Mouse (Mus musculus) WW6 (cell line): ENCODE measurements at regions not wholly inside any gene's neighbourhood (a gene's known extent, or its start where the extent isn't known, plus 50 kb on each side); places are given as distances from the start of the nearest gene placed in this dataset.
A peak's percentile ranks its signal among the peaks of the same experiment; 100 is the strongest.
"Not testable (repeated sequence)": the region's sequence is repeated elsewhere in the genome, so short reads cannot be mapped to it uniquely, and the experiment has no call there.

ENCODE experiments used
- DNase-seq: peaks from one replicate; pipeline ENCODE4 v3.0.0-alpha.2; 2013; ENCODE audit warnings: low read depth, low spot score

DNA sequence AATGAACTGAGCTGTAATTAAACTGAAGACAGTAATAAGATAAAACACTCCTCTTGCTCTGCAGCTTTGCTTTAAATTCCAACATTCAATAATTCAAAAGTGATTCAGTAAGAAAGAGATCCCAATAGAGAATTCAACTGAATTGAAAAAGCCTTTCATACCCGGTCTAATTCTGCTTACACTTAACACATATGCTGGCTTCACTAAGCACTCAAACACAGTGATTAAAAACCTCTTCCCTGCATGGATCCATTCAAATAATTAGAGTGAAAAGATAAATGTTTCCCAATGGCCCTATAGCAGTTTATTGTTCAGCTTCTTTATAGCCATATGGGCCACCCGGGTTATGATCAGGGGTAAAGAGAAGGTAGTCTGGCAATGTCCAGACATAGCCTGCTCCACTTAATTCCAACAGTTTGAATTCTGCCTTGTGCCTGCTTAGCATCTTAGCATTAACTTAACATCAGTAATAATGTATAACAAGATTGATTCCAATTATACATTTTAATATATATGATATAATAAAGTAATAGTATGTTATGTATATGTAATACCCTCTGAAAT is 659.9 kb upstream of the Kcnd2 start:
- DNase-seq = no peak

DNA sequence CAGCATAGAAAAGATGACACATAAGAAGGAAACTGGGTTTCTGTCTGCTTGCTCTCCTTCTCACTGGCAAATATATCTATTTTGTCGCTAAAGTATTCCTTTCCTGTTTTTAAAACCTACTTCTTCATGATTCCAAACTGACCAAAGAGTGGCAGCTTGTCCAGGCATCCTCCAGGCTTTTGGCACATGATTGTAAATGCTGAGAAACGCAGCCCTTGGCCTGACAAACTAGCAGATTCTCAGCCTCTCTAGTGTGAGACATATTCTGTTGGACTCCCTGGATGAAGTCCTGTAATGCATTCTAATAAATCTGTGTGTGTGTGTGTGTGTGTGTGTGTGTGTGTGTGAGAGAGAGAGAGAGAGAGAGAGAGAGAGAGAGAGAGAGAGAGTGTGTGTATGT is 642.7 kb upstream of the Kcnd2 start:
- DNase-seq = no peak

- DNase-seq = no peak
Observed at GRCm38 (mm10) chr6:20574734-20575133, 640.6 kb upstream of the Kcnd2 start.

DNA sequence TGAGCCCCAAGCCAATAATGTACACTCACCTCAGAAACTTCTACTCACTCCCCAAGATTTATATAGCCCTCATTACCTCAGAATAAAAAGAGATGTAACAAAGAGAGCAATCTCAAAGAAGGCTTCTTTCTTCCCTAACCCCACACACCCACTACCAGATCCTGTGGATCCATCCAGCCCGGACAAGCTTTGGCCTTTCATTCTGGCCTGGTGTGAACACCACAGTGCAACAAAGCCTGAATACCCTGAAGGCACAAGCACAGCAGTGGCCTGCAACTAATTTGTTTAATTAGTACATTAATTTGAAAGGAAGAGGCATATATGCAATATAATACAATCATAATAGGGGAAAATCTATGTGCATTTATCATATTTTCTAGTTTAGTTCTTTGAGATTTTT is 616.5 kb upstream of the Kcnd2 start:
- no peak for DNase-seq

DNA sequence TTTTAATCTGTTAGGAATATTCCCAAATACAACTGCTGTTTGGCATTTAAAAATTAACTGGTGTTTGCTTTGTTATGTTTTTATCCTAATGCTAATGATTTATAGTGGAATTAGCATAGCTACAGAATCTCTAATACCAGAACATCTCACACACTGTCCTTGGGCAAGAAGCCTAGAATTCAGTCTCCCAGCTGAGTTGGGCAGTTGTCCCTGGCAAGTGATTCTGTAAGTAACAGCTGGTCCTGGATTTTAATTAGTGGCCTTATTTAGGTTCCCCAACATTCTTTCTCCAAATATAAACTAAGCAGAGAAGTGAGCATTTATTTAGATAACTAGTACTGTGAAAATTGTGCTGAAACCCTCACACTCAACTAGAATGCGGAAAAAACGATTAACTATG is 611.1 kb upstream of the Kcnd2 start:
- DNase-seq = no peak

- DNase-seq = no peak
Observed at GRCm38 (mm10) chr6:20620476-20620875, 594.8 kb upstream of the Kcnd2 start.

DNA sequence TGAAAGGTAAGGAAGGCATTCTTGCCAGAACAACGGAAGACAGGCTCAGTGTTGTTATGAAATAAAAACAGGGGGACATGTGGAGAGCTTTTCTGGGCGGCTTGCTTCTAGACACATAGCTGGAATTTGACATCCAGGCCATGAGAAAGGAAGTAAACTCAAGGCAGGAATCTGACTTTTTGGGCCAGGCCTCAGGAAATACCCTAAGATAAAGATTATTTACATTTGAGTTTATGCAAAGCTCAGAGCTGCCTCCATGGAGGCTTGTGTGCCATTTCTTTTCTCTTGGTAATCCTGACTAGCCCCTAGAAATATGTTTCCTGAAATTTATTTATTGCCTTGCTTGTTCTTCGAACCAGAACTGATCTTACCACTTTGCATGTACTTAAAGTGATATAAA is 588.9 kb upstream of the Kcnd2 start:
- no peak for DNase-seq

DNA sequence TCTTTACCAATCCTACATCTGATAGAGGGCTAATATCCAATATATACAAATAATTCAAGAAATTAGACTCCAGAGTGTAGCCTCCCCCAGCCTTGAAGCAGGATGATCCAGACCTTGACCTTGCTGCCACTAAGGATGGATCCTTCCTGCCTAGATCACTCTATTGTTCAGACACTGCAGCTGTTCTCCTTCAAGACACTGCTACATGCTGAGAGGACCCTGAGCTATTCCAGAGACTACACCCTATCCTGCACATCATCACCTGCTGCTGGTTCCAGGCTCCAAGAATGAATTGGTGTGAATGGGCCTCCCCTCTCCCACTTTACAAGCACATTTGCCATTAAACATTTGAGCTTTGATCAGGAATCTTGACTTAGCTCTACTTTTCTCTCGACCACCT is 588.2 kb upstream of the Kcnd2 start:
- DNase-seq = no peak

GRCm38 (mm10) chr6:20640301-20640700 is 575.0 kb upstream of the Kcnd2 start:
- no peak for DNase-seq

- DNase-seq = no peak
Observed at GRCm38 (mm10) chr6:20641375-20641774, 573.9 kb upstream of the Kcnd2 start.

DNA sequence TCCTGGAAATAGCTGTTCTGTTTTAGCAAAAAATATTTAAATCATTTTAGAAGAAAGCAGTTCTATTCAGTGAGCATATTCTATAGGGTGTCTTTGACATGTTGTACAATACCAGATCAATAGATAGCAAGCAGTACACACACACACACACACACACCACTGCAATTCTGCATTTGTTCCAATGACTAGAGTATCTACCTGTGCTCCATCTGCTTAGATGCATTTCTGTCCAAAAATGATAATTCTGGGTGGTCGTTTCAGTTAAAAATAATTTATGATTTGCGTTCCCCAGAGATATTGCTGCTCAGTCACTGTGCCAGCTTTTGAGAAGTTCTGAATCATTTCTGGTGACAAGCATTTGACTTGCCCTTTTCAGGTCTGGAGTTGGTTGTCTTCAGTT is 573.5 kb upstream of the Kcnd2 start:
- DNase-seq = no peak

- no peak for DNase-seq
Observed at GRCm38 (mm10) chr6:20657042-20657441, 558.3 kb upstream of the Kcnd2 start.

GRCm38 (mm10) chr6:20673219-20673618 is 542.1 kb upstream of the Kcnd2 start:
- DNase-seq = no peak

DNA sequence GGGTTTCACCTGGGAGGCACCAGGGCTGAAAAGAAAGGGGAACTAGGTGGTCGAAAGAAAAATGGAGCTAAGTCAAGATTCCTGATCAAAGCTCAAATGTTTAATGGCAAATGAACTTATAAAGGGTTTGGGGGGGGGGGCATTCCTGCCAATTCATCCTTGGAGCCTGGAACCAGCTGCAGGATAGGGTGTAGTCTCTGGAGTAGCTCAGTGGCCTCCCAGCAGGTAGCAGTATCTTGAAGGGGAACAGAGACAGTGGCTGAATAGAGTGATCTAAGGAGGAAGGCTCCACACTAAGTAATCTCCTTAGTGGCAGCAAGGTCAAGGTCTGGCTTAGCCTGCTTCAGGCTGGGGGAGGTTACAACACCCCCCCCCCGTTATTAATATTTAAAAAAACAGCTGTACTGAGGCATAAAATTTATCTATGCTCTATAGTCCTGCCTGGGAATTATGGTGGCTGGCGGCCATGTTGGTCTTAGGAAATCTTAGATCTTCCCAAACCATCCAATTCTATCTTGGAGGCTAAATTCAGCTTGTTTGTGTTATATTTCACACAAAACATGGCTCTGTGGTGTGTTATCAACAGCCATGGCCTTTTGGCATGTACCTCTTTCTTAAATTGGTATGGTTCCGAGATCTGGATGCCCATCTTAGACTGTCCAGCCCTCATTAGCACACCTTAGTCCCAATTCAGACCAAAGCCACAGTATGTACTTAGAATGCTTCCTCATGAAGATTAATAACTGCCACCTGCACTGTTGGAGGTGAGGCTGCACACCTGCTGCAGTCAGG is 528.7 kb upstream of the Kcnd2 start:
- peak; percentile 26 for DNase-seq

DNA sequence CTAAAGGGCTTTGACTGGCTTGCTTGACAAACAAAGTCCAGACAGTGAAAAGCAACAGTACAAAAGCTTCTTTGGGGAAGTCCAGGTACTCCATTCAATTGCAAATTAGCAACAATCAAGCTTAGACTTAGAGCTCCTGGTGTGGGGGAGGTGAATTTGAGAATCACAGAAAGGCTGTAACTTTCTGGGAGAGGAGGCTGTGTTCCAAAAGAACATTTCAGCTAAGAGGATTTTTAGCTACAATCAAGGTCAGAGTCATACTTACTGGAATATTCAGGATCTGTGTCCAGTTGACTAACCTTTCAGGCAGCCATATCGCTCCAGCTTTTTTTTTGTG is 528.1 kb upstream of the Kcnd2 start:
- not testable (repeated sequence) for DNase-seq

GRCm38 (mm10) chr6:20725948-20726347 is 489.4 kb upstream of the Kcnd2 start:
- DNase-seq = no peak

- no peak for DNase-seq
Observed at GRCm38 (mm10) chr6:20739095-20739494, 476.2 kb upstream of the Kcnd2 start.

GRCm38 (mm10) chr6:20740406-20740805 is 474.9 kb upstream of the Kcnd2 start:
- no peak for DNase-seq

DNA sequence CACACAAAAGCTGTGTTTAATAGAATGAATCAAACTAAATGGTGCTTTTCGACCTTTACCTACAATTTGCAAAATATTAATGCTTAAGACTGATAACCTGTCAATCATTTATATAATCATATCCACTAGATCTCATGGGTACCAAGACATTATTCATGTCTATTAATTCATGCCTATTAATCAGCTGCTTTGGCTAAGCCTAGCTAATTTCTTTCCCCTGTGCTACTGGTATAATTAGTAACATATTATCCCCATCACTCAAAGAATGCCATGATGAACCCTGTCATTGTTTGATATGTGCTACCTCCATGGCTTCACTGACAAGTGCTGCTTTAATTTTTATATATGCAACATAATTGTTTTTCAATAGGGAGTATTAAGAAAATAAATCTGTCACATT is 474.1 kb upstream of the Kcnd2 start:
- no peak for DNase-seq

- DNase-seq = no peak
Observed at GRCm38 (mm10) chr6:20757240-20757639, 458.1 kb upstream of the Kcnd2 start.

- no peak for DNase-seq
Observed at GRCm38 (mm10) chr6:20761300-20761699, 454.0 kb upstream of the Kcnd2 start.

DNA sequence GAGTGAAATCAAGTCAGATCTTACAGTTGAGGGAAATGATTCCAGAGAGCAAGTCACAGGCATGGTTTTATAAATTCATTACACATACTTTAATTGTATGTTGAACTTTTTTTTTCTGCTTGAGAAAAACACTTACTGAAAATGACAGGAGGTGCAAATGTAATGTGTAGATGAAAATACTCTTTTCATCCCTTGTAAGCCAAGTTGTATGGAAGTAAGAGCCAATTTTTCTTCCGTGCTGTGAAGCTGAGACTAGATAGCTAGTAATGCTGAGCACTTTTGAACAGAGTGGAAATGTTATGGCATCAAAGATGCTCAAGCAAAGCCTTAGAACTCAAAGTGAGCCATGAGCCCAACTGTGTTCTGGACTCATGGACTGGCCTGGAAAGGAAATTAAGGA is 439.4 kb upstream of the Kcnd2 start:
- DNase-seq = no peak
